Mouse (Mus musculus) small intestine, adult 2 months (tissue): Measurements from ENCODE around the gene Plk2. TPM values are rescaled to one million over a fixed set of nuclear protein-coding genes. Genes with fewer than 3 reads are reported as not detected.

Experiments
- H3K27ac ChIP-seq: fragments of 200-500 bp; 2 replicates; pipeline ENCODE4 v1.5.1; 2012; ENCODE audit warnings: low read depth, low read length, control low read depth, inconsistent platforms; ENCODE audit not compliant: insufficient read depth
- H3K27me3 ChIP-seq: fragments of 200-500 bp; 2 replicates; pipeline ENCODE4 v1.6.1; 2012; ENCODE audit warnings: mild to moderate bottlenecking, moderate library complexity, low read length, inconsistent platforms; ENCODE audit not compliant: control insufficient read depth, insufficient read depth
- H3K36me3 ChIP-seq: fragments of 200-500 bp; 2 replicates; pipeline ENCODE4 v1.6.1; 2012; ENCODE audit warnings: mild to moderate bottlenecking, low read length, control low read depth, inconsistent platforms; ENCODE audit not compliant: control insufficient read depth, insufficient read depth
- H3K4me1 ChIP-seq: fragments of 200-500 bp; 2 replicates; pipeline ENCODE4 v1.6.1; 2012; ENCODE audit warnings: low read length, inconsistent platforms, mixed read lengths; ENCODE audit not compliant: control insufficient read depth, insufficient read depth, insufficient read length
- H3K4me3 ChIP-seq: fragments of 200-500 bp; 2 replicates; pipeline ENCODE4 v1.5.1; 2012; ENCODE audit warnings: low read depth, mild to moderate bottlenecking, control low read depth, inconsistent platforms, low read length, moderate library complexity
- CTCF ChIP-seq: fragments of 200-500 bp; IDR thresholded peaks from 2 replicates; pipeline ENCODE4 v1.5.1; 2012; ENCODE audit warnings: low read depth, mild to moderate bottlenecking, control low read depth, inconsistent platforms, low read length, moderate library complexity, mixed read lengths; ENCODE audit not compliant: insufficient replicate concordance, insufficient read length; ENCODE audit errors: extremely low read depth
- POLR2A ChIP-seq: fragments of 200-500 bp; IDR thresholded peaks from 2 replicates; pipeline ENCODE4 v1.6.1; 2012; ENCODE audit warnings: low read depth, mild to moderate bottlenecking, control low read depth, inconsistent platforms, low read length, moderate library complexity
- WGBS: fragments of 180-500 bp; shearing (Covaris S2); methylation state at CpG from one replicate; pipeline ENCODE4 v1.1.7; 2018; 5-methylcytosine and 5-hydroxymethylcytosine counted together
- polyA plus RNA-seq: library from polyadenylated mRNA; depleted of rRNA; stranded (reverse); fragments of >200 nt; gene quantifications from 2 replicates; pipeline ENCODE4 v1.2.3, GENCODE M21; 2012

The Plk2 gene
- polyA plus RNA-seq, 1 experiment = 3.1 TPM

DNA sequence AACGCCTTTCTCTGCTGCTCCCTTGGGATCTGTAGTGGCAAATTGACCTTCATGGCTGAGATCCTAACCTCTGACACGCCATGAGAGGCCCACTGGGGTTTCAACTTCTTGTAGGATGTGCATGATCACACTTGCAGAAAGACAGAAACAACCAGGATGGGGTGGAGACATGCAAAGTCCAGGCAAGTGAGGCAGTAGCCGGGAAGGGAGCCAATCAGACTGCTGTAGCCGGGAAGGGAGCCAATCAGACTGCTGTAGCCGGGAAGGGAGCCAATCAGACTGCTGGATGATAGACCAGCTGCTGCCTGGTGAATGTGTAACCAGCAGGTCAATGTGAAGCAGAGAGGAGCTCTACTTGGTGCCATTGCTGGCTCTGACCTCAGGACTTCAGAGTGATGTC, 11.3 kb downstream of the Plk2 start:
- no peaks in the 10 kb centered on the region; the same call in 1 of the 2 replicates for H3K36me3 ChIP-seq
- H3K4me3 ChIP-seq = no peak overlapping the region
- WGBS = 44% methylated on average over 5 of the region's 5 CpGs
- no peak for TF ChIP-seq CTCF
- TF ChIP-seq POLR2A = no peak
- no peaks in the 10 kb centered on the region for H3K27me3 ChIP-seq
- no peaks in the 10 kb centered on the region for H3K4me1 ChIP-seq
- no peak overlapping the region for H3K27ac ChIP-seq

DNA sequence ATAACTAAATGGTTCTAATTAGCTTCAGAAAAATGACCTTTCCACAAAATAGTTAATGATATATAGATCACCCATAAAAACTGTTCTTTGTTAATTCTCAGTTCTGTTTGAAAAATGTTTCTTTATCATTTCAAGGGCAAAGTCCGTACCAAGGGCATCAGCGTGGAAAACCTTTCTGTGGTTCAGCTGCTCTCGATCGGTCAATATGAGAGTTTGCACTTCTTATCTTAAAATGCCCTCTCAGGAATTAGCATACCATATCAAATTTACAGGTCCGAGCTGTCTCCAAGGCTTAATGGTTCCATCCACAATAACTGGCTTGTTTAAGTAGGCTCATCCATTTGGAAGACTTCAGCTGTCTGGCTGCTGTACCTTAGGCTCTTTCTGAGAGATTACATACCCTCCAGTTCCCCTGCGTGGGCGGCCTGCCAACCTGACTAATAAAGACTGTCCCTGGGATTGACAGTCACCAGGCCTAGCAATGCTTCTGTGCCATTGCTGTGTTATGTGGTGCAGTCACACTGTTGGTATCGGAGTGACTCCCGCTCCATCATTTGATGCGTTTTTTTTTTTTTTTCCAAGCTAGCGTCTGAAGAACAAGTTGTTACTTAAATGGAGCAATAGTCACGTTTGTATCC, 17.8 kb downstream of the Plk2 start:
- H3K4me3 ChIP-seq = no peak overlapping the region
- 31% methylated on average over 12 of the region's 12 CpGs for WGBS

DNA sequence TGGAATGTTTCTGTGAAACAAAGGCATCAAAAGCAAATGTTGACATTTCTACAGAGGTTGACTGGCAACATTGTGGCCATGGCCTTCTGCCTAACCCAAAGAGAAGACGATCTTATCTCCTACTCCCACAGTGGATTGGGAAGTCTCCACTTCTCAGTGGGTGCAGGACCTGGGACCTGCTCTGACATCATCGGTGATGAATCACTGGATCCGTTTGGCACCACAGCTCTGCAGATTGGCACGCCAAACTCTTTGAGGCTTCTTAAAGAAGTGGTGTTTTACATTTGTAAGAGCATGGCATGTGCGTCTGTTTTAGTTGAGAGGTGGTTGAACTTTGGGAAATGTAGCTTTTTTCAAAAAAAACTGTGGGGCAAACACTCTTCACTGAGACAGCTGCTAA, 23.8 kb downstream of the Plk2 start:
- no peak for TF ChIP-seq POLR2A
- no peak for TF ChIP-seq CTCF
- Histone ChIP-seq H3K4me1 (no peaks in the 10 kb centered on the region), H3K27me3 (no peaks in the 10 kb centered on the region), H3K27ac (no peak overlapping the region), H3K36me3 (no peaks in the 10 kb centered on the region), H3K4me3 (no peak overlapping the region)
- 74% methylated on average over 5 of the region's 5 CpGs for WGBS

More for the DNA sequence above, 17.8 kb downstream of the Plk2 start:
- H3K4me1 ChIP-seq = no peaks in the 10 kb centered on the region
- no peaks in the 10 kb centered on the region for H3K27me3 ChIP-seq
- no peak for TF ChIP-seq POLR2A
- no peak for TF ChIP-seq CTCF
- no peaks in the 10 kb centered on the region for H3K36me3 ChIP-seq
- no peak overlapping the region for H3K27ac ChIP-seq

DNA sequence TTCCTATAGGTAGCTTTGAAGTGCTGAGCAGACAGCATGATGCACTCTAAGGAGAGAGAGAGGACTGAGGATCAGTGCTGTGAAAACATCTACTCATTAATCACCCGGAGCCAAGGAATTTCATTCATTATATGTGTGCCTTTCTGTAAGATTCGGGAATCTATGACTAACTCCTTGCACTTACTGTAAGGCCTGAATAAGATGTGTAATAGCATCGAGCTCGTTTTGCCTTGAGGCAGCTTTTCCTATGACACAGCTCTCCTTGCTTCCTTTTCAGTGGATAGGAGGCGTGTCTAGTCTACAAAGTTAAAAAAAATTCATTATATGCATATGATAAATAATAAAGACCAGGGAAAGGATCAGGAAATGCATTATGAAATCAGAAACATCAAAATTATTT, 24.8 kb downstream of the Plk2 start:
- H3K36me3 ChIP-seq = no peaks in the 10 kb centered on the region
- H3K27ac ChIP-seq = no peak overlapping the region
- WGBS = 83% methylated on average over 5 of the region's 5 CpGs
- H3K27me3 ChIP-seq = no peaks in the 10 kb centered on the region
- TF ChIP-seq CTCF = no peak
- TF ChIP-seq POLR2A = no peak
- H3K4me3 ChIP-seq = no peak overlapping the region
- no peaks in the 10 kb centered on the region for H3K4me1 ChIP-seq

DNA sequence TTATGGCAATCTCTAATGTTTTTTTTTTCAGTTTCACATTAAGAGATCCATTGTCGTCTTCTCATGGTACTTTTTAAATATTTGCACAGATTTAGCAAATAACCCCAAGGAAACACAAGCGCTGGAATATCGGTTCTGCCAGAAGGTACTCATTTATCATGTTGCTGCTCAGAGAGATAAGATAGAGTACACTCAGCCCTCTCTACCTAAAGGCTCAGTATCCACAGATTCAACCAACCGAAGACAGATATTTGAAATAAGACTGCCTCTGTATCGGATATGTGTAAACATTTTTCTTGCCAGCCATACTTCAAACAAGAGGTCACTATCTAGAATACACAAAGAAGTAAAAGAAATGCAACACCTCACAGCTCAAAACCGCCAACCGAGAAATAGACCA, 27.6 kb downstream of the Plk2 start:
- H3K36me3 ChIP-seq = no peaks in the 10 kb centered on the region
- no peak overlapping the region for H3K4me3 ChIP-seq
- no peak for TF ChIP-seq POLR2A
- TF ChIP-seq CTCF = no peak
- H3K4me1 ChIP-seq = no peaks in the 10 kb centered on the region
- H3K27me3 ChIP-seq = no peaks in the 10 kb centered on the region
- 27% methylated on average over 7 of the region's 7 CpGs for WGBS
- no peak overlapping the region for H3K27ac ChIP-seq

DNA sequence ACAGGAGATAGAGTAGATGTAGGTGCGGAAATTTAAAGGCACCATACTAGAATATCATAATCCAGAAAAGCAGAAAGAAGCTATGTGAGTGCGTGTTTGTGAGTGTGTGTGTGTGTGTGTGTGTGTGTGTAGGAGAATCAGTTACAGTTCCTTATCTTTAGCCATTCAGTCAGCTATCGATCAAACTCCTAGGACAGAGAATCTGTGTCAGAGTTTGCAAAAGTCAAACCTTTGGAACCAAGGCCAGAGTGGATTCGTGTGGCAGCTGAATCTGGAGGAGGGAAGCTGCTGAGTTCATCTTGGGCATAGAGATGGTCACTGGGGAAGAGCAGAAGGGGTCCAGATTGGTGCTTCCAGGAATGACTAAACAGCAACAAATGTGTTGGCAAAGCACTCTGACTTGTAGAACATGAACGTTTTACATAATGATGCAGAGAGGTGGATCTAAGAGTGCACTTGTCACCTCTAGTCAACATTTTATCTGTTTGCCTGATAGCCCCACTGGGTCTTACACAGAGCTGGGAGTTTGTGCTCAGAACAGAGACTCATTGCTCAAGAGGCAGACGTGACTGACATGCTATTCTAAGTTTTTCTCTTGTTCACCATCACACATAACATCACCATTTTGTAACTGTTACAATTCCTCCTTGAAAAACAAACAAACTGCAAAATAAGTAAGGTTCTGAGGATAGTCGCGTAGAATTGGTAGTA, 30.8 kb downstream of the Plk2 start:
- TF ChIP-seq CTCF (no peak), POLR2A (no peak)
- Histone ChIP-seq H3K27me3 (no peaks in the 10 kb centered on the region), H3K27ac (no peak overlapping the region), H3K4me3 (no peak overlapping the region), H3K36me3 (no peaks in the 10 kb centered on the region), H3K4me1 (no peaks in the 10 kb centered on the region)
- WGBS = 76% methylated on average over 8 of the region's 8 CpGs

DNA sequence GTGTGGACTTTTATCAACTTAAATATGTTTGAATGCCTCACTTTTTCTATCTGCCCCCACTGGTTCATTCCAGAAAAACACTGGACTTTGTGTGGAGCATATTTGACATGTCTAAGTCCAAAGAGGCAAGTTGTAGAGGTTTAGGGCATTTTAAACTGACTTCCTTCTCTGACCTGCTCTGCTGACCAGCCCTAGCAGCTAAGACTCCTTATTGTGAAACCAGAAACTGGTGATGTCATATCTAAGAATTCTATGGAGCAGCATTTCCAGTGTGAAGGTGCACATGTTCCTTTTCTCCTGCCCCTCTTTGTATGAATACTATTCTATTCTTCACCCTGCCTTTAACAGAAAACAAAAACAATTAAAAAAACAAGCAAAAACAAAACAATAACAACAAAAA, 36.5 kb downstream of the Plk2 start:
- Histone ChIP-seq H3K4me3 (no peak overlapping the region), H3K27me3 (no peaks in the 10 kb centered on the region), H3K36me3 (no peaks in the 10 kb centered on the region), H3K4me1 (no peaks in the 10 kb centered on the region), H3K27ac (no peak overlapping the region)
- TF ChIP-seq CTCF = no peak

DNA sequence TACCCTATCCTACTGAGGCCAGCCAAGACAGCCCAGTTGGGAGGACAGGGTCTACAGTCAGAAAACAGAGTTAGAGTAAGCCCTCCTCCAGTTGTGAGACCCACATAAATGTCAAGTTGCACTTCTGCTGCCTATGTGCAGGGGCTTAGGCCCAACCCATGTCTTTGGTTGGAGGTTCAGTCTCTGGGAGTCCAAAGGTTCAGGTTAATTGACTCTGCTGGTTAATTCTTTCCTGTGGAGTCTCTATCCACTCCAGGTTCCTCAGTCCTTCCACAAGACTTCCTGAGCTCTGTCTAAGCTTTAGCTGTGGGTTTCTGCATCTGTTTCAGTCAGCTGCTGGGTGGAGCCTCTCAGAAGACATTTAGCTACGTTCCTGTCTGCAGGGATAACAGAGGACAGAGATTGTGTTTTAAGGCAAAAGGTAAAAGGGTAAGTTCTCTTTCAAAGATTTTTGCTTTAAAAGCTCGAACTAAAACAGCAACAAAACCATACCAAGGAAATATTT, 37.3 kb downstream of the Plk2 start:
- no peak overlapping the region for H3K4me3 ChIP-seq
- no peaks in the 10 kb centered on the region for H3K36me3 ChIP-seq
- H3K27ac ChIP-seq = no peak overlapping the region
- no peaks in the 10 kb centered on the region for H3K4me1 ChIP-seq
- TF ChIP-seq CTCF (no peak), POLR2A (no peak)
- 22% methylated on average over 2 of the region's 2 CpGs for WGBS
- no peaks in the 10 kb centered on the region for H3K27me3 ChIP-seq
